Mouse (Mus musculus): ENCODE data around the gene Snap47.

Snap47 gene

GRCm38 (mm10) chr11:59451086-59451485 is at the start of gene Snap47:
Snap47 (minus strand) TSS chr11:59451186.
- DNase-seq: no peak

- DNase-seq: no peak
Measured at GRCm38 (mm10) chr11:59497747-59498146, 46.8 kb upstream of the Snap47 start.

GRCm38 (mm10) chr11:59496672-59497310 is 45.8 kb upstream of the Snap47 start:
- DNase-seq: no peak

- no peak for DNase-seq
Measured at GRCm38 (mm10) chr11:59486222-59486621, 35.2 kb upstream of the Snap47 start.

- no peak for DNase-seq
Measured at GRCm38 (mm10) chr11:59485641-59486040, 34.7 kb upstream of the Snap47 start.

GRCm38 (mm10) chr11:59483212-59483611 is 32.2 kb upstream of the Snap47 start:
- peak; percentile 50 for DNase-seq

GRCm38 (mm10) chr11:59477240-59477639 is 26.3 kb upstream of the Snap47 start:
- no peak for DNase-seq

- DNase-seq: peak; percentile 92
Measured at GRCm38 (mm10) chr11:59472326-59472677, 21.3 kb upstream of the Snap47 start, which contains the start of gene Zfp867. Zfp867 (minus strand) TSS chr11:59472474.

- no peak for DNase-seq
Measured at GRCm38 (mm10) chr11:59471413-59472325, 20.7 kb upstream of the Snap47 start.

- DNase-seq: no peak
Measured at GRCm38 (mm10) chr11:59460459-59460858, 9.5 kb upstream of the Snap47 start.

GRCm38 (mm10) chr11:59458973-59459372 is 8.0 kb upstream of the Snap47 start:
- DNase-seq: no peak

GRCm38 (mm10) chr11:59456891-59457290 is 5.9 kb upstream of the Snap47 start:
- no peak for DNase-seq

GRCm38 (mm10) chr11:59456346-59456745 is 5.4 kb upstream of the Snap47 start:
- DNase-seq: no peak

GRCm38 (mm10) chr11:59450230-59450771 is 685 bp downstream of the Snap47 start:
- peak; percentile 77 for DNase-seq

GRCm38 (mm10) chr11:59449741-59450229 is 1.2 kb downstream of the Snap47 start, which contains the start of gene Jmjd4:
Jmjd4 (plus strand) TSS chr11:59450045.
- DNase-seq: peak; percentile 93

GRCm38 (mm10) chr11:59443102-59443501 is 7.9 kb downstream of the Snap47 start:
- no peak for DNase-seq

GRCm38 (mm10) chr11:59437954-59438353 is 13.0 kb downstream of the Snap47 start:
- no peak for DNase-seq

GRCm38 (mm10) chr11:59432261-59432660 is 18.7 kb downstream of the Snap47 start:
- no peak for DNase-seq

- DNase-seq: no peak
Measured at GRCm38 (mm10) chr11:59429959-59430358, 21.0 kb downstream of the Snap47 start.

GRCm38 (mm10) chr11:59428057-59428660 is 22.8 kb downstream of the Snap47 start:
- DNase-seq: no peak

GRCm38 (mm10) chr11:59425671-59426101 is 25.3 kb downstream of the Snap47 start:
- DNase-seq: peak; percentile 75

GRCm38 (mm10) chr11:59423010-59423588 is 27.9 kb downstream of the Snap47 start:
- no peak for DNase-seq

GRCm38 (mm10) chr11:59421967-59422366 is 29.0 kb downstream of the Snap47 start:
- DNase-seq: no peak

Measured in thymus, postnatal 4 days (tissue).